Mouse (Mus musculus) left cerebral cortex, adult 9 months (tissue): ENCODE data around the gene Rab2b.
A peak's percentile ranks its signal among the peaks of the same experiment; 100 is the strongest.
"Not testable (repeated sequence)": the region's sequence is repeated elsewhere in the genome, so short reads cannot be mapped to it uniquely, and the experiment has no call there.

Experiments used
- DNase-seq, 2 experiments: peaks; one replicate each; pipeline ENCODE4 v3.0.0; 2022; ENCODE audit warnings: low spot score in 2 of 2

The Rab2b gene

DNA sequence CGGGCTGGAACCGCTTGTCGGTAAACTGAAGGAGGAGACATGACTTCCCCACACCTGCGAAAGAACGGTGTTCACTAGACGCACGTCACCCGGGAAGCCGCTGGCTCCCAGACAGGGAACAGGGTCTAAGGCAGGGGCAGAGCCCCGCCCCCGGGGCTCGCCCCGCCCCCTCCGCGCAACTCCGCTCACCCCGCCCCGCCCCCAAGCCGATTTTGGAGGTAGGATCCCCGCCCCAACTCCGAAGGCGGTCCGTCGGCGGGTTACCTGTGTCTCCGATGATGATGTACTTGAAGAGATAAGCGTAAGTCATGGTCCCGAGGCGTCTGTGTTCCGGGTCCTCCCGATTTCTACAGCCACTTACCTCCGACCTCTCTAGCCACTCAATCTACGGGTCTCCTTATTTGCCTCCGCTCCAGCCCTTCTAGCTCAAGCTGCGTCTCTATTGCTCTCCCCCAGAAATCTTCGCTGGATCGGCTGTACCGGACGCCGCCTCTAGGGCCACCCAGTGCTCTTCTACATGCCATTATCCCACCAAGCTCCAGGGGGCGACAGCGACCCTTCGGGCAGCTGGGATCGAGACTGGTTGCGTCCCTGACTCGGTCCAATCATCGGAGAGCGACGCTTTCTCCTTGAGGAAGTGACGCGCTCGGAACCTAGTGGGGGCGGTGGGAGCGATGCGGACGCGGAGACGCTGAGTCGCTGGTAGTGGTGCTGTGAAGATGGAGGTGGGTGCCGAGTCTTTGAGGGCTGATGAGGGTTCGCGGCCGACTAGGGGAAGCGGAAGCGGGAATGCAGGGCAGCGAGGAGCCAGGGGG lies at the start of gene Rab2b, which contains the start of gene Tox4:
Rab2b (minus strand) TSS at position 614 of the 815 bp plus-strand sequence.
Tox4 (plus strand) TSS at position 215 of the 815 bp plus-strand sequence.
- peak; percentile 98 to 99 for DNase-seq

- DNase-seq, result no peak
These were observed 48.8 kb upstream of the Rab2b start, which contains the start of gene Sall2 for GRCm38 (mm10) chr14:52327910-52328812. Sall2 (minus strand) TSS chr14:52328762.

GRCm38 (mm10) chr14:52327375-52327901 lies 48.1 kb upstream of the Rab2b start:
- DNase-seq, result no peak

- DNase-seq, result no peak
These were observed 46.5 kb upstream of the Rab2b start for GRCm38 (mm10) chr14:52325890-52326289.

DNA sequence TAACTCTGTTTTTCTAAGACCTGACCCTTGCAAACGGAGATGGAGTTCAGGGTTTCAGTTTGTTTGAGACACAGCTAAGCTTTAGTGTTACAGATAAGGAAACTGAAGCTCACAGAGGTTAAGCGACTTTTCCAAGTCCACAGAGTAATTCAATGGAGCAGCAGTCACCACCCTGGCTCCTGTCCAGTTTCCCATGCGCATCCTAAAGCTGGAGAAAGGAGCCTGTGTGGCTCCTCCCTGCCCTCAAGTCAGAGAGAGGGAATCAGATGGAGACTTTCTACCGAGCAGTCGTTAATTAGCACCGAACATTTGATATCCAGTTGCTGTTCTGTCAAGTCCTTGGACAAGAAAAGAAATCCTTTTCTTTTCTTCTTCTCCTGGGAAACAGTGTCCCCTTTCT lies 40.0 kb upstream of the Rab2b start:
- no peak for DNase-seq

GRCm38 (mm10) chr14:52316441-52317225 lies 37.3 kb upstream of the Rab2b start:
- DNase-seq, result no peak

GRCm38 (mm10) chr14:52315792-52316440 lies 36.6 kb upstream of the Rab2b start:
- DNase-seq, result peak in 1 of 2 experiments; percentile 72

- DNase-seq, result no peak
These were observed 36.0 kb upstream of the Rab2b start for GRCm38 (mm10) chr14:52315283-52315780.

DNA sequence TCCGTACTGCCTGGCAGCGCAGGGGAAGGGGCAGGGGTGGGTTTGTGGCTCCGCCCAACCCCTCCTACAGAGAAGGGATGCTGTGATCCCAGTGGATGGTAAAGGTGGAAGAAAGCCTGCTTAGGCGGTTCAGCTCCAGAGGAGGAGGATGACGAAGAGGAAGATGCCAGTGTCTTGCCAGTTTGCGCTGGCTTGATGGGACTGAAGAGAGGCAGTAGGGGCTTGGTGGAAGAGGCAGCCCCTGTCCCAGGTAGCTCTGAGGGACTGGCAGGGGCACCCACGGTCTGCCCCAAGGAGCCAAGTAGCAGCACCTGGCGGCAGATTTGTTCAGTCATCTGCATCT lies 35.4 kb upstream of the Rab2b start:
- no peak for DNase-seq

- DNase-seq, result no peak
These were observed 34.8 kb upstream of the Rab2b start for GRCm38 (mm10) chr14:52313931-52314807.

DNA sequence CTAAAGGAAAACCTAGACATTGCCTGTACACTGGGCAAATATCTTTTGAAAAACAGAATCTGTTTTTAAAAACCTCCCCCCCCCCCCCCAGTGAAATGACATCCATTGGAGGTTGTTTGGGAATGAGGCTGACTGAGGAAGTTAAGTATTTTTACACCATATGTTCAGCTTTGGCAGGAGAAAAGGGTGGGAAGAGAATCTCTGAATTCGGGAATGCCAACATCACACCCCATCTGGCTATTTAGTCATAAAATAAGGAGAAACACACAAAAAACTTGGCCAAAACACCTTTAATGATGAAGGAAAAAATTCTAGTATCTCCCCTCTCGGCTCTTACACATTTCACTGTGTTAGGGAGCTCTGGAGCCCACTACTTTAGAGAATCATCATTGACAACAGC lies 31.6 kb upstream of the Rab2b start:
- DNase-seq, result peak in 1 of 2 experiments; percentile 45

DNA sequence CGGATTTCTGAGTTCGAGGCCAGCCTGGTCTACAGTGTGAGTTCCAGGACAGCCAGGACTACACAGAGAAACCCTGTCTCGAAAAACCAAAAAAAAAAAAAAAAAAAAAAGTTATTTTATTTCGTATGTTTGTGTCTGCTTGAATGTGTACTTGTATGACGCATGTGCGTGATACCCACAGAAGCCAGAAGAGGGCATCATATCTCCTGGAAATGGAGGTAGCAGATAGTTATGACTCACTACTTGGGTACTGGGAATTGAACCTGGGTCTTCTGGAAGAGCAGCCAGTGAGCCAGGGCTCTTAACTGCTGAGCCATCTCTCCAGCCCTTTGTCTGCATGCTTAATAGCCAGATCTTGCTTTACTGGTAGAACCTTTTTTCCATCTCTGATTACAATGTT lies 31.0 kb upstream of the Rab2b start:
- not testable (repeated sequence) for DNase-seq

GRCm38 (mm10) chr14:52306100-52306499 lies 26.8 kb upstream of the Rab2b start:
- DNase-seq, result no peak

DNA sequence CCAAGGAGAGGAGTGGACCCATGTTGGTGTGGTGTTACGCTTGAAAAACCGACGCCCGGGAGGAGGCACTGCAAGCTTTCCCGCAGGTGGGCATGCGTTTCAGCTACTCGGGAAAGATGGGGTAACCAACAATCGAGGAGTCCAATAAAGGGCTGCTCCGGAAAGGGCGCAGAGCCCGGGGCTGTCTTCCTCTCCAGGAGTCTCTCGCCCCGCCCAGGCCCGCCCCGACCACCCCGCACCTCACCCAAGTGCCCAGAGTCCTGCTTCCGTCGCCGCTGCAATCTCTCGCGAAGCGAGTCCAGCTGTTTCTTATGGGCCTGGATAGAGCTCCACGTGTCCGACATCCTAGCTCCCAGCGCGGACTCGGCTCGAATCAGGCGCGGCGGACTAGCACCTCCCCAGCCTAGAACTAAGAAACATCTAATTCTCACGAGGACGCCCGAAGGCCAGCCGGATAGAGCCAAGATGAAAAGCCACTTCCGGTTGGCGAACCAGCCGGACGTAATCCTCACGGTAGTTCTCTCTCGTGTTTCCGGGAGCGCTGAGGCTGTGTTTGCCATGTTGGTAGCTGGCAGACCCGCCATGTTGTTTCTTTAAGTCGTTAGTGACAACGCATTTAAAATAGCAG lies 25.4 kb upstream of the Rab2b start, which contains the start of gene Mettl3:
Mettl3 (minus strand) TSS at position 485 of the 628 bp plus-strand sequence.
- DNase-seq, result peak; percentile 82 to 94

DNA sequence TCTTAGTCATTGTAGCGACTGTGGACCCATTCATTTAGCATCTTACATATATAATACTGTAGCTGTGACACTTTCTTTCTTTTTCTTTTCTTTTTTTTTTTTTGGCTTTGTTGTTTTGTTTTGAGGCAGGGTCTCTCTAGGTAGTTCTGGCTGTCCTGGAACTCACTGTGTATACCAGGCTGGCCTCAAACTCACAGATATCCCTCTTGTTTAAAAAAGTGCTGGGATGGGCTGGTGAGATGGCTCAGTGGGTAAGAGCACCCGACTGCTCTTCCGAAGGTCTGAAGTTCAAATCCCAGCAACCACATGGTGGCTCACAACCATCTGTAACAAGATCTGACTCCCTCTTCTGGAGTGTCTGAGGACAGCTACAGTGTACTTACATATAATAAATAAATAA lies 24.2 kb upstream of the Rab2b start:
- DNase-seq, result not testable (repeated sequence)

GRCm38 (mm10) chr14:52295558-52296264 lies 16.4 kb upstream of the Rab2b start:
- DNase-seq, result no peak

DNA sequence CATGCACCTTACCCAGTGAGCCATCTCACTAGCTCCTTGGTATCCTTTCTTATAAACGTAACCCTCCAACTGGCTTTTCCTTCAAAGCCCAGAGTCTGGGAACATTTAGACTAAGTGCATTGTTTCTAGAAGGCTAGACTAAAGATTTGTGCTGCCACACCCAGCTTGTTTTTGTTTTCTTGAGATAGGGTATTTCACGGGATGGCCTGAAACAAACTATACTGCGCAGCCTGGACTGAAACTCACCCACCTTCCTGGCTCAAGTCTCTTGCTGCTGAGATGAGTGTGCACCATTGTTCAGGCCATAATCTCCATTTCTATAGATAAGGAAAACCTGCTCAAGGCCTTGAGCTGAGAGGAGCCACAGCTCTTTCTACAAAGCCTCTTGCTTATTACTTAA lies 4.8 kb upstream of the Rab2b start:
- DNase-seq, result no peak

DNA sequence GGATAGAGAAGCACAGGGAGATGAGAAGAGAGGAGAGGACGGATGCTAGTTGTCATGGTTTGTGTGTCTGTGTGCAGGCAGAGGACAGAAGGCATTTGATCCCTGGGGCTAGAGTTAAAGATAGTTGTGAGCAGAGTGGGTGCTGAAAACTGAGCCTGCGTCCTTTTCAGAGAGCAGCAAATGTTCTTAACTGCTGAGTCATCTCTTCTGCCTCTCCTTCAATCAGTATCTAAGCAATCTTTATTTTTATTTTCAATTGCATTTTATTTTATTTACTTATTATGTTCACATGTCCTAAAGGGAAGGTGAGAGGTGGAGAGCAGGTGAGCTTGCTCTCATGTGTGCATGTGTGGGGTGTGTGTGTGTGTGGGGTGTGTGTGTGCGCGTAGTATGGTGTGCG lies 4.3 kb upstream of the Rab2b start:
- no peak for DNase-seq

DNA sequence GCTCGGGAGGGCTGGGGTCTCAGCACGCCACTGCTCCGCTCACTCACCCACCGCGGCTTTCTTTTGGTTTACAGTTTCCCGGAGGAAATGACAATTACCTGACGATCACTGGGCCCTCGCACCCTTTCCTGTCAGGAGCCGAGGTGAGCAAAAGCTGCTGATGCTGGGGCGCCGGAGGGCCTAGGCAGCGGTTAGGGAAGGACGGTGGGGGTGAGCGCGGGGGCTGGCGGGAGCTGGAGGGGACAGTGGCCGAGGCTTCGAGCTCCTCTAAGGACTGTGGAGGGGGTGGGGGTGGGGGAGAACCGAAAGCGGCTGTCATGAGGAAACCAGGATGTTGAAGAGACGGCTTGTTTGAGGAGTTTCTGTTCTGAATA lies 389 bp upstream of the Rab2b start:
- DNase-seq, result no peak
